Mouse (Mus musculus) fat pad, adult 2 months (tissue): ENCODE data around the gene Dbh.

Experiments used
- DNase-seq: peaks from one replicate; pipeline ENCODE4 v3.0.0-alpha.2; 2011; ENCODE audit warnings: low read depth, low spot score; ENCODE audit errors: extremely low read depth

Dbh gene

DNA sequence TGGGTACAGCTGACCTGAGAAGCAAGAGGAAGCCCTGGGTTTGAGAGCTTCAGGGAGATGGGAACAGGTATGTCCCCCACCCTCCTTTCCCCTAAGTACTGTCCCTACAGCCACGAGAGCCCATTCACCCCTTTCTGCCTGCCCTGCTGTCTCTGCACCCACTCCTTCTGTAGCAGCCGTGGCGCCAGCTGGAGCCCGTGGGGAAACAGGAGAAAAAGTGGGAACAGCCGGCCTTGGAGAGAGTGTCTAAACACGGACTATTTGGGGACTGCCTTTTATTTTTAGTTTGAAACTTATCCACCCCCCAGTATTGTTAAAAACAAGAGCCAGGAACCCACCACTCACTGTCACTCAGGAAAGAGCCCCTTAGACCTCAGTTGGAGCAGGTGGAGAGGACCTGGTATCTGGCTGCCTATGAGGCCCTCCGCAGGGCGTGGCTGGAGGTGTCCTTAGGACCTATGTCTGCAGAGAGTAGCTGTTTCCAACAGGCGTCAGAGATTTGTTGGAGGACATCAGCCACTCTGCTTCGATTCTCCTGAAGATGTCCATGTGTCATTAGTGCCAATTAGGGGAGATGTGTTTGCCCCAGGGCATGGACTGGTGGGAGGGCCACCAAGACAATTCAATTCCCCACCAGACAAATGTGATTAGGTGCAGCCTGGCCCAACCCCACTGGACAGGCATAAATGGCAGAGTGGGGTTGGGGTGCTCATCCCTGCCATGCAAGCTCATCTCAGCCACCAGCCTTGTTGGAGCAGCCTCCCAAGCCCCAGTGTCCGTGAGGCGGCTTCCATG, at the start of gene Dbh:
Dbh (plus strand) TSS at position 438 of the 795 bp plus-strand sequence.
- no peak for DNase-seq

DNA sequence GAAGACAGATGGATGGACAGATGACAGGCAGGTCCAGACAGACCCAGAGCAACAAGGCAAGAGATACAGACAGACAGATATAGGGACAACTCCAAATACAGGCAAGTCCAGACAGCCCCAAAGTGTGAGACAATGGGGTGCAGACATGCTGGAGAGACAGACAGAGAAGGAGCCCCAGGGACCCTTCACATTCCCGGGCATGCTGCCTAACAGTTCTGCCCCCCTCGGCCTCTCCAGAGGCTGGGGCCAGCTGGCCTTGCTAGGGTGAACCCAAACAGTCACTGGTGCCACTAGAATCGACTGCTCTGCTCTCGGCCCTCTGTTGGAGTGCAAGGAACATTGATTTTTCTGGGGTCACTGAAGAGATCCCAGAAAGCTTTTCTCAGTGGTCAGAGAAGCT, 46.6 kb upstream of the Dbh start:
- no peak for DNase-seq

DNA sequence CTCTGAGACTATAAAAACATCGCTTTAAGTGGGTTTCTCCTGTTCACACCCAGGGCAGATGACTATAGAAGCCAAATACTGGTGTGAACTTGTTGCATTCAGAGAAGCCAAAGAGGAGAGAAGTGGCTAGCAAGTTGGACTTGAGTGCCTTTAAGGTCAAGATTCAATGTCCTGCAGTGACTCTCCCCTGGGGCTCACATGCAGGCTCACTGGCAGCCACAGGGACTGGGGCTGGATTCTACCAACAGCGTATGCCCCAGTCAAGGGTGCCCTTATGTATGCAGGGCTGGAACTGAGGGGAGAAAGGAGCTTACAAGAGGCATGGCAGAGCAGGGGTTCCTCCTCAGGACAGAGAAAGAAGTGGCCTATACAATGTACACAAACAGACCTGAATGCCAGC, 45.3 kb upstream of the Dbh start:
- no peak for DNase-seq

DNA sequence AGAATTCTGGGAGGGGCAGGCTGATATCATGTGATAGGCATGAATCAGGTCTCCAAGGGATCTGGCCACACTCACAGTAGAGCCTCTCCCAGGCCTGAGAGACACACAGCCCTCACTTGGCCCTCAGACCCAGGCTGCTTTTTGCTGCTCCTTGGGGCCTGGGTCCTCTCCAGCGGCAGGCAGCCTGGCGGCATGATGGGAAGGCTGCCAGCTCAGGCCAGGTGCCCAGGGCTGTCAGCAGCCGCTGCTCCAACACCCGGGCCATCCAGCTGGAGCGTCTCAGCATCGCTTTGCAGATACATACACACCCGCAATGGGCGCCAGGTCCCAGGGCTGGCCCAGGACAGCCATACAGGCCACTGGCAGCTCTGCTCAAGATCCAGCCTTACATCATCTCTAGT, 44.8 kb upstream of the Dbh start:
- no peak for DNase-seq

DNA sequence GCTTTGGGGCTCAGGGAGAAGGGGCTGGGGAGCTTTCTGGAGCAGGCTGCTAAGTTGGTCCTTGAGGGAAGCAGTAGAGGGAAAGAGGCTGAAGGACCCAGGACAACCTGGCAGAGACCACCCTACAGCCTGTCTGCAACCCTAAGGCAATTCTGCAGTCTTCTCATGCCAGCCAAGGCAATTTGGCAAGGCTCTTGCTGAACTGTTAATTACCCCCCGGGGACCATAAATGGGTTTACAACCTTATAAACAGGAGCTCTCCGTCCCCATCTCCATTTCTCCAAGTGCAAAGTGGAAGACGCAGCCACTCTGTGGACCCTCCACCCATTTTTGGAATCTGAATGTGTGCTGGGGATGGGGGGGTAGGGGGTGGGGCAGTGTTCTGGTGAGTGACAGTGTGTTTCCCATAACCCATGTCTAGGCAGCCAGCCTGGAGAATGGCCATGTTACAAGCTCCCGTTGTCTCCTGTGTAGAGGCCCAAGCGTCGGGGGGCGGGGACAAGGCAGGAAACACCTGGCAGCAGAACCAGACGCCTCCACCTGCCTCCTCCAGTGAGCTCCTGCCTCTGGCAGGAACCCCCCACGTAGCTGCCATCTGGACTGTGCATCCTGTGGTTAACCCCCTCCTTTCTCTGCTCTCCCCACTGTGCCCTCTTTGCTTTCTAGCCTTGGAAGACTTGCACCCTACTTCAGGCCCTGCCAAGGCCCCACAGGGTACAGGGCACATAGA, 43.2 kb upstream of the Dbh start:
- no peak for DNase-seq

DNA sequence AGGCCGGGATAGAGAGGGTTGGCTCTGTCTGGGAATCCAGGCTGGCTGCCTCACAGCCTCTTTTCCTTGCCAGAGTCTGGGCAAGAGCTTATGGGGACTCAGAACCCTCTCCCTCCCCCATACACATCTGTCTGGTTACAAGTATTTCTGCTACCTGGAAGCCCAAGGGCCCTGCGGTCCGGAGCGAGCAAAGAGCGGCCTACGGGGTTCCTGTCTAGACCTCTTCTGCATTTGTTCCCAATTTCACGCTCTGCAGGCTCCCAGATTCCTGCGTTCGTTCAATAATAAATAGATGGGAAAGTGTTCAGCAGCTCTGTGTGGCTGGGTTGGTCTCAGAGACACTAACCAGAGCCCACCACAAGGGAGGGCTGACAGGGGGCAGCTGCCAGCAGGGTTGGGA, 42.5 kb upstream of the Dbh start:
- DNase-seq: no peak

DNA sequence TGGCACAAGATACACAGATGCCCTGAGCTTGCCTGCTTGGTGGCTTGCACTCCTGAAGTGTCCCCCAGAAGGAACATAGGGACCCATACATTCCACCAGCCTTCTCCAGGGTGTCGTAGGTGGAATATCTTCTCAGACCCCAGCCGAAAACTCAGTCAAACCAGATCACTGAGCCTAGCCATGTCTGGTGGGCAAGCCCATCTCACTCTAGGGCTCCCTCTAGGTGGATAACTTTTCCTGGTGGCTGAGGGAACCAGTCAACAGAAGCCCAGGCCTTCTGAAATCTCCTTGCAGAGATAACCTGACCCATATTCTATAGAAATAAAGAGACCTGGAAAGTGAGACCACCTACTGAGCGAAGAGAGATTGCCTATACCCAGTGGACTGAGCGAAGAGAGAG, 41.9 kb upstream of the Dbh start:
- no peak for DNase-seq

DNA sequence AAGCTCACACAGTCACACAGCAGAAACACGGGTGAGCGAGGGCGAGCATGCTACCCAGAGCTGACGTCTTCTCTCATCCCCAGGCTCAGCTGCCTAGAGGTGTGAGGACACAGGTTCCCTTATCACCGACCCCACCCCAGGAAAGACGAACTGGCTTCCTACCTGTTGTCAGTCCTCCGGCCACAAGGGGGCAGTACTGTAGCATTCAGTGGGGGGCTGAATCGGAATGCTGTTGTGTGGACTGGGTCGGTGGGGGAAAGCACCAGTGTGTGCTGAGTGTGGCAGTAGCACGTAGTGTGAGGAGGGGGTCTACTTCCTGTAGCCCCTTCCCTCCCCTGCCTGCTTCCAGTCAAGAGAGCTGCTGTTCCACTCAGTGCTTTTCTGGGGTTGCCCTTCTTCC, 39.1 kb upstream of the Dbh start:
- no peak for DNase-seq

DNA sequence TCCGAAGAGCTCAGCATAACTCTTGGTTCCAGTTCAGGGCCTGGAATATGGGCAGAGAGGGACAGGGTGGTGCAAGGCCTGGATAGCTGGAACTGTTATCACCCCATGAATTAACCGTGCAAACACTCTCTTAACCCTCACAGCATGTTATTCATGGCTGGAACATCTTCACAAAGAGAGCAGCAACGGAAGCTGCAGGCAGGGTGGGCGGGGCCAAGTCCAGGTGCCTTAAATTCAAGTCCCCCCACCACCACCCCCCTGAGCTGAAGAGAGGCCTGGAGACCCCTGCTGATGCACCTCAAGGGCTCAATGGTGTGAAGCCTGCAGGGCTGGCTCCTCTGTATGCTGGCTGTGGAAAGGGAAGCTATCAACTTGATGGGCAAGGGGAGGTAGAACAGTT, 38.5 kb upstream of the Dbh start:
- no peak for DNase-seq

DNA sequence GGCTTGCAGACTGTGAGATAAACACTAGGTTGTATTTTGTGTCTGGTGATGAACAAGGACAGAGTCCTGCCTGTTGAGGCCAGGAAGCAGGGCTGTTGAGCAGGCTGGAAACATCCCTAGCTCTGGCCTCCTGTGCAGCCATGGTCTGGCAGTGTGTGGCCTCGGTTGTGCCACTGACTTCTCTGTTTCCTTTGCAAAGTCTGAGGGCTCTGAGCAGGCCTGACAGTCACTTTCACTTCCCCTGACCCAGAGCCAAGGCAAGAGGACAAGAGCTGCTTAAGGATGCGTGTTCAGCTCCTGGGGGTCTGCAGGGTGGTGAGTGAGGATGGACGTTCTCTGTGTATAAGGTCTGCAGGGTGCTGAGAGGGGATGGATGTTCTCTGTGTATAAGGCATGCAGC, 36.0 kb upstream of the Dbh start:
- DNase-seq: no peak

DNA sequence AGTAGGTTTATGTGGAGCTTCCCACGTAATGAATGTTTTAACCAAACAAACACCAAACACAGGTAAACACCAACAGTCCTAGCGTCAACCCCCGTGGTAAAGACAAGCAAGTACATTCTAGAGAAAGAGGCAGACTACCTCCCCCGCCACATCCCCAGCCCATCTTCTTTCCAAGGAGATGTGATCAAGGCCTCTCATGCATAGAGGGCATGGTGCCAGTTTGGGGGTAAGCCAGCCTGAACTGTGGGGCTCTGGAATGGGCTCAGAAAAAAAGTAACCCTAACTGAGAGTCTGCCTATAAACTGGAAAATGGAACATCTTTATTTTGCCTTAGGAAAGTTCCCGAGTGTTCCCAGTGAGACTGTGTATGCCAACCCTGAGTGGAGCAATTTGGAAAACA, 29.1 kb upstream of the Dbh start:
- no peak for DNase-seq

DNA sequence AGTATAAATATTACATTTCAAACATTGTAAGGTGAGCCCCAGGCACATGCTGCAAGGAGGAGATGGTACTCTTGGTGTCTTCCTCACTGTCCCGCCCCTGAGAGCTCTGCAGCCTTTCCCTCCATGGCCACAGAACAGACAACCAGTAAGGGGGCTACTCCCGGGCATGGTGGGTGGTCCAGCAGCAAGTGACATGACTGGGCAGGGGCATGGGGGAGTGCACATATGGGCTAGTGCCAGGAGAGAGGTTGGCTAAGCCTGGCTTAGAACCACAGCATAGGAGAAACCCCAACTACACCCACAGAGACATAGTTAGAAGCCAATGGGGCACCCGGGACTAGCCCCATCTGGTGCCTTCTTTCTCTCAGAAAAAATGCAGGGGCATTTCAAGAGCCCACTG, 28.7 kb upstream of the Dbh start:
- no peak for DNase-seq

DNA sequence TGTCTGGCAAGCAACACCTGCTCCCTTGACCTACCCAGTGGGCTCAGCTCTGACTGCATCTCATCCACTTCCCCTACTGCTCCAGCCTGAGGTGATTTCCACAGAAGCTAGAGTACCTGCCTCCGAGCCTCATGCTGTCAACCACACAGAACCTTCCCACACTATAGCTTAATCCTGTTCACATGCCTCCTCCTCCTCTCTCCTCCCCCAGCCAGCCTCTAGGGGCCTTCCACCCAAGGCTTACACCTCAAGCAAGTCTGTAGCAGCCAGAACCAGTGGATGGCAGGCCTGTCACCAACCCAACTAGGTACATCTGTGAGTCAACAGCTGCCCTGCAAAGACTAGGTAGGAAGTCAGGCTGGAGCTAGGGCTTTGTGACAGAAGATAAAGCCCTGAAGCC, 28.2 kb upstream of the Dbh start:
- no peak for DNase-seq

DNA sequence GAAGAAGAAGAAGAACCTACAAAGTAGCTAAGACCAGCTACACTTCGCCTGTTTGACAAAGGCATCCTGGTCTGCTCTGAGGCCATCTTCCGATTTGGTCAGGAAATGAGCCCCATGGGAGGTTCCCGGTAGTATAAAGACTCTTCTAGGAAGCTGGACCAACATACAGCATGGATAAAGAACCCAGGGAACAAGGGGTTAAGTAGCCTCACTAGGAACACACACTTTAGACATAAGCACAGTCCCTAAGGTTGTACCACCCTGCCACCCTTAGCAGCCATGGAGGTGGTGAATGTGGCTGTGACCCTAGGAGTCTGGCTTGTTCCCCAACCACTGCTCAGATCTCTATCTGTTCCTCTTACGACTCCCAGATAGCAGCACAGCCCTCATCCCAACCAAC, 26.7 kb upstream of the Dbh start:
- DNase-seq: no peak

DNA sequence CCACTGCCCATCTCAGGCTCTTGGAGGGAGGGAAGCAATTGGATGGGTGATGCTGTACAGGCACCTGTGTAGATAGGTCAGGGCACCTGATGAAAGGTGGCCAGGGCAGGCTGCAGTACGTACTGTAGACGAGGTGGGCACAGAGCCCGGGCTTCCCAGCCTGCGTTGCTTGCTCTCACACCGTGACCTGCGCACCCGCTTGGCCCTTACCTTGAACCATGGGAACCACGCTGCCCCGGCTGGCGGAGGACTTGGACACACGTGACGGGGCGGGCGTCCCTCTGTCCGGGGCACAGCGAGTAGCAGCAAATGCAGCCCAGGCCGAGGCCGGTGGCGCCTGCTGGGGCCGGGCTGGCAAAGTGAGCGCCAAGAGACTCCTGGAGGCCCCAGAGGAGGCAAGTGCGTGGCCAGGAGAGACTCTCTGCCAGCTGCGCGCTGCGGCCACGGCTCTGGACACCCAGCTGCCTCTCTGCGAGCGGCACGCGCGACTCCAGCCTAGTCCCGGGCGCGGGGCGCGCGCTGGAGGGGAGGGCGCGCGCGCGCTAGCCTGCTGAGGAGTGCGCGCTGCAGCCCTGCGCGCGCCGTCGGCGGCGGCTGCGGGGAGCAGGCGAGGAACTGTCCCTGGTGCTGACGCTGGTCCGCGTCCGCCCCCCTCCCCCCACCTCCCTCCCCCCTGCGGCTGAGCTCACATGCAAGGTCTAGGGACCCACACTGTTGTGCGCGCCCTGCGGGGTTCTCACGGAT, 22.9 kb upstream of the Dbh start, which contains the start of gene Fam163b:
Fam163b (minus strand) TSS at position 542 of the 744 bp plus-strand sequence.
- DNase-seq: no peak

DNA sequence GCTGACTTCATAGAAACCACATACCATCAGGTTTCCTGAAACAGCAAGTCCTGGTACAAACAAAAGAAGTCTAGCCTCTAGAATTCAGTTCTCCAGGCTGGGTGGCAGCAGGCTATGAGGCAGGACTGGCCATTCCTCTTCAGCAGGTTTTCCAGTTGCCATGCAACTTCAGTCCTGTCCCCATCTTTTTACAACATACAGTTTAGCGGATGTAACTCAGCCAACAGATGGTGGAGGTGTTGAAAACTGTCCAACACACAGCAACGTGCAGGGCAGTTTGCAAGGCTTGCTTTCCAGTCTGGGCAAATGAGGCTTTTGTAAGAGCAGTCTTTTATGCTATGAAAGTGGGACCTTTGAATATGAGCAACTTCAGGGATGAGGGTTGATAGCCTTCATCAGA, 20.1 kb upstream of the Dbh start:
- DNase-seq: no peak

DNA sequence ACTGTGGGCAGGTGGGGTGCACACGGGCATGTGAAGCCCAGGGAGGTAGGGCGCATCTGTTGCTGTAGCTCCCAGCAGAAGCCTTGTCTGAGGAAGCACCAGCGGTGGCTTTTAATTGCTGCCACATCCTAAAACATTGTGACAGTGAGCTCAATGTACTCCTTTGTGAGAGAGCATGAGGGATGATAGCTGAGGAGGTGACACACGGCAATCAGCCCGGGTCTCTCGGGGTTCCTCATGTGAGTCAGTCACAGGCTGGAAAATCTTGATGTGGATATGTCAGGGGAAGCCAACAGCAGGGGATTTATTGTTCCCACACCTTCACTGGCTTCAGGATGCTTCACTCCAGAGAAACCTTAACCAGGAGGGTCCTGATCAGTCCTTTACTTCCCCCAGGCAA, 18.2 kb upstream of the Dbh start:
- DNase-seq: no peak

DNA sequence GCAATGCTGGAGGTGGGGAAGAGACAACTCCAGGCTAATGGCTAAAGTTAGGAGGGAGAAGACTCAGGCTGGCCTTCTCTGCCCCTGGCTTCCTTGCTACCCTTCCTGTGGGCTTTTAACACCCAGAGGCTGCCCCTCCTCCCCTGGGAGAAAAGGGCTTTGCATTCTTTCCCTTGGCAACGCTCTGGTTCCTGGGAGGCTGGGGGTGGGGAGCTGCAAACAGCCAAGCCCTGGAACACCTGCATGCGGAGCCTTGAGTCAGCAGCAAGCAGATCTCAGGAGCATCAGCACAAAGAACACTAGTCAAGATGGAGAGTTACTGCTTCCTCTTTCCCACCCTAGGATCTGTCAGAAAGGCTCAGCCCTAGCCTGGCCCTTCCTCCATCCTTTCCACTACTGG, 15.6 kb upstream of the Dbh start:
- no peak for DNase-seq

DNA sequence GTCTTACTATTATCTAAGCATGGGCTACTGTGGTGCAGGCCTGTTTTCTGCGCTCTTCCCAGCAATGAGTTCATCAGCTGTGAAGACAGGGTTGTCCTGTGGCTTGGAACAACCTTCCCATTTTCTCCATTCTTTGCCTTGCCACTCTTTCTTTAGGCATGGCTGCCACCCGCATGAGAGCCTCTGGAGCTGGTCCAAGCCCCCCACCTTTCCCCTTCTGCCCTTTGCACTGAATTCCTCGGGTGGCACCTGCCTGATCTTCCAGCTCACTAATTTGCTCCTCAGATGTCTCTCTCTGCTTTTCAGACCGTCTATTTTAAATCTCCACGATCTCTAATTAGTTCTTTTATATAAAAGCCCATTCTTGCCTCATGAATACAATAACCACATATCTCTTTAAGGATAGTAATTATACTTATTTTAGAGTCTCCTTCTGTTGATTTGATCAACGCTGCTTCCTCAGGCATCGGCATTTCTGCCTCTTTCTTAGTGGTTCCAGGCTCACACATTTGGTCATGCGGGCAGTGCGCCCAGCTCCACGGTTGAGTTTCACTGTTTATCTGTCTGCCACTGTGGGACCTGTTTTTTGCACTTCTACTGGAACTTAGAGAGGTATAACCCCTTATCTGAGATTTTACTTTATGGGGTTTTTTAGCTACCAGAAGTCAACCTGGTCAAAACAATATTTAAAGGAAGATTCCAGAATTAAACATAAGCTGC, 10.4 kb upstream of the Dbh start:
- no peak for DNase-seq

DNA sequence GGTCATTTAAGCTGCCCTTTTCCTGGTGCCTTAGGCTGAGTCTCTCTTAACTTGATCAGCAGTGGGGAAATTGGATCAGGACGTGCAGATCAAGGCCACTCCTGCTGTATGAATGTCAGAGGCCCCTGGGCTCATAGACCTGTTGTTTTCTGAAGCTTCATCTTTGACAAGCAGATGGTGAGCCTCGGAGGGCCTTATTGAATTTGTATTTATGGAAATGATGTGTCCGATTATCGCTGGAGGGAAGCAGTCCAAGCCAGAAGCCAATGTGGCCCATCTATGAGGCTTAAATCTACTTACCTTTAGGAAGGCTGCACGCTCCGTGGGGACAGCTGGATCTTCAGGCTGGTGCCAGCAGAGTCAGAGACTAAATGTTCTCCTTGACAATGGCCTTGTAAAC, 8.4 kb upstream of the Dbh start:
- DNase-seq: no peak

DNA sequence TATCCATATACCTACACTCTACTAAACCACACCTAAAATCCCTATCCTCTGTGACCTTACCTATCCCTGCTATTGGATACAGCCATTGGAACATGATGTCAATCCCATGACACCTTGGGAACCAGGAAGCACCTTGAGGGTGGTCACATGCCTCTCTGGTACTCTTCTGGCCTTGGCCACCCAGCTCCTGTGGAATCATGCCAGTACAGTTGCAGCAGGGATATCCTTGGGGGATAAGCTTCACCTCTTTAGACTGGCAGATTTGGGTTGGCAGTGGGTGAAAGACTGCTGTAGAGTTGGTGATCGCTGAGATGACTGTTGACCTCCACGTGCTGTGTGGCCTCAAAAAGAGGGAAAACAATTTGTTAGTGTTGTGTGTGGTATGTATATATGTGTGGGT, 3.5 kb upstream of the Dbh start:
- DNase-seq: no peak
